Mouse (Mus musculus) liver, embryonic 14.5 days (tissue): ENCODE measurements around the gene Skap2. TPM values are rescaled to one million over a fixed set of nuclear protein-coding genes. Genes with fewer than 3 reads are reported as not detected.

Experiments used
- ATAC-seq: fragments of 200-750 bp; cut with Nextera tagmentation; 2 replicates; pipeline ENCODE4 v1.8.0; 2017; ENCODE audit warnings: moderate number of reproducible peaks, mild to moderate bottlenecking, moderate library complexity; ENCODE audit not compliant: insufficient read depth
- DNase-seq, 3 experiments: peaks; one replicate each; pipeline ENCODE4 v3.0.0-alpha.2; 2012 to 2013; ENCODE audit warnings: low read depth in 3 of 3, low spot score in 3 of 3
- H3K27ac ChIP-seq: fragments of 300-500 bp; sonication (generic); 2 replicates; pipeline ENCODE4 v1.5.1; 2014; ENCODE audit warnings: moderate library complexity, mild to moderate bottlenecking, control low read depth, inconsistent platforms
- H3K27me3 ChIP-seq: fragments of 300-500 bp; sonication (generic); 2 replicates; pipeline ENCODE4 v1.6.1; 2014; ENCODE audit warnings: mild to moderate bottlenecking, low read length, moderate library complexity; ENCODE audit not compliant: control insufficient read depth, insufficient read depth
- H3K36me3 ChIP-seq: fragments of 300-500 bp; sonication (generic); replicated peaks from 2 replicates; pipeline ENCODE4 v1.6.1; 2014; ENCODE audit warnings: low read depth; ENCODE audit not compliant: control insufficient read depth, insufficient read depth
- H3K4me1 ChIP-seq, 2 experiments: fragments of 200-500 bp in 1 of 2; fragments of 300-500 bp in 1 of 2; sonication (generic) in 1 of 2; replicated peaks; 2 replicates each; pipeline ENCODE4 v1.6.1; 2012 to 2014; ENCODE audit warnings: antibody characterized with exemption in 1 of 2, inconsistent platforms in 1 of 2, low read length in 1 of 2; ENCODE audit not compliant: control insufficient read depth in 2 of 2, insufficient read depth in 2 of 2
- H3K4me2 ChIP-seq: fragments of 300-500 bp; sonication (generic); 2 replicates; pipeline ENCODE4 v1.6.1; 2014; ENCODE audit warnings: low read depth, mild to moderate bottlenecking, control low read depth, moderate library complexity
- H3K4me3 ChIP-seq, 2 experiments: fragments of 200-500 bp in 1 of 2; fragments of 300-500 bp in 1 of 2; sonication (generic) in 1 of 2; 2 replicates each; pipeline ENCODE4 v1.5.1; 2012 to 2014; ENCODE audit warnings: low read depth in 2 of 2, low read length in 2 of 2, mild to moderate bottlenecking in 2 of 2, control low read depth in 1 of 2, inconsistent platforms in 1 of 2, moderate library complexity in 1 of 2; ENCODE audit not compliant: insufficient read depth in 1 of 2
- H3K9ac ChIP-seq: fragments of 300-500 bp; sonication (generic); replicated peaks from 2 replicates; pipeline ENCODE4 v1.6.1; 2014; ENCODE audit warnings: mild to moderate bottlenecking, control low read depth, moderate library complexity
- H3K9me3 ChIP-seq: fragments of 300-500 bp; sonication (generic); 2 replicates; pipeline ENCODE4 v1.6.1; 2016; ENCODE audit warnings: low read length, mixed read lengths; ENCODE audit not compliant: control insufficient read depth
- CTCF ChIP-seq: IDR thresholded peaks from 2 replicates; pipeline ENCODE4 v1.5.1; 2016; ENCODE audit warnings: antibody characterized with exemption, low read depth, control low read depth
- EP300 ChIP-seq: IDR thresholded peaks from 2 replicates; pipeline ENCODE4 v1.6.1; 2016; ENCODE audit warnings: antibody characterized with exemption, low read depth
- WGBS: fragments of 180-500 bp; shearing (Covaris S2); extraction: QIAGEN DNeasy Blood & Tissue Kit; methylation state at CpG from one replicate; pipeline ENCODE4 v1.1.7; 2014; ENCODE audit not compliant: insufficient replicate concordance; 5-methylcytosine and 5-hydroxymethylcytosine counted together
- polyA plus RNA-seq, 2 experiments: library from polyadenylated mRNA; depleted of rRNA in 1 of 2; stranded (reverse) in 1 of 2; unstranded in 1 of 2; fragments of >200 nt; fragmentation: Nextera tagmentation in 1 of 2; extraction: Ambion mirVana in 1 of 2; gene quantifications; 2 replicates each; pipeline versions ENCODE4 v1.2.1 to v1.2.3; 2012 to 2014

The Skap2 gene
- polyA plus RNA-seq, 2 experiments: 10.1 to 18.4 TPM

- DNase-seq: no peak
- WGBS: 74% methylated on average over 11 of the region's 11 CpGs
- no peaks in the 10 kb centered on the region; the same call in 1 of the 2 replicates for H3K27me3 ChIP-seq
- no peaks in the 10 kb centered on the region for H3K9me3 ChIP-seq
- no peak overlapping the region for H3K4me2 ChIP-seq
- no peak overlapping the region for H3K27ac ChIP-seq
- H3K36me3 ChIP-seq: no peaks in the 10 kb centered on the region
- H3K4me3 ChIP-seq: no peak overlapping the region
- H3K9ac ChIP-seq: no peak overlapping the region
- ATAC-seq: no peak
- TF ChIP-seq EP300 (no peak), CTCF (no peak)
- no peaks in the 10 kb centered on the region for H3K4me1 ChIP-seq
Measured at GRCm38 (mm10) chr6:51844106-51844505, 168.2 kb downstream of the Skap2 start.

- TF ChIP-seq CTCF (no peak), EP300 (no peak)
- Histone ChIP-seq H3K27ac (no peak overlapping the region), H3K36me3 (no peaks in the 10 kb centered on the region), H3K4me3 (no peak overlapping the region), H3K27me3 (no peaks in the 10 kb centered on the region), H3K9ac (no peak overlapping the region), H3K4me2 (no peak overlapping the region), H3K4me1 (no peaks in the 10 kb centered on the region), H3K9me3 (no peaks in the 10 kb centered on the region)
- ATAC-seq (no peak), DNase-seq (no peak)
- WGBS: 70% methylated on average over 9 of the region's 9 CpGs
Measured at GRCm38 (mm10) chr6:51843081-51843480, 169.3 kb downstream of the Skap2 start.

DNA sequence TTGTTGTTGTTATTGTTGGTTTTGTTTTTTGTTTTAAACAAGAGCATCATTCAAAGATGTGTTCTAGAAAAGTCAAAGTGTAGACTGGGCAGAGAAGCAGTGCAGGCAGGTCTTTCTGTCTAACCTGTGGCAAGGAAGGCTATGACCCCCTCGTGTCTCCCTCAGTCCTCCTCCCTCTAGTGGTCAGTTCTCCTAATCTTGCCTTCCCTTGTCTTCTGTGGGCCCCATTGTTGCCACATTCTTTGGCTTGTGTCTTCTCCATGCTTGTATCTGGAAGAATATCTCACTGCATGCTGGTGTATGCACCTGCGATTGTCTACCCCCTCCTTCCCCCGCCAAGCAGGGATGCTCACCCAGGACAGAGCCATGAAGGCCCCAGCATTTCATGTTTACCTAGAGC is 174.2 kb downstream of the Skap2 start:
- Histone ChIP-seq H3K27ac (no peak overlapping the region), H3K9me3 (no peaks in the 10 kb centered on the region), H3K27me3 (no peaks in the 10 kb centered on the region), H3K4me1 (no peaks in the 10 kb centered on the region), H3K36me3 (no peaks in the 10 kb centered on the region), H3K4me3 (no peak overlapping the region), H3K4me2 (no peak overlapping the region), H3K9ac (no peak overlapping the region)
- WGBS: 43% methylated on average over 3 of the region's 3 CpGs
- no peak for TF ChIP-seq EP300
- peak; percentile 44 for TF ChIP-seq CTCF
- DNase-seq (no peak), ATAC-seq (no peak)

GRCm38 (mm10) chr6:51833362-51833761 is 179.0 kb downstream of the Skap2 start:
- Histone ChIP-seq H3K27me3 (no peaks in the 10 kb centered on the region), H3K36me3 (no peaks in the 10 kb centered on the region), H3K9ac (no peak overlapping the region), H3K27ac (no peak overlapping the region), H3K4me1 (no peaks in the 10 kb centered on the region), H3K4me3 (no peak overlapping the region), H3K9me3 (no peaks in the 10 kb centered on the region), H3K4me2 (no peak overlapping the region)
- ATAC-seq (no peak), DNase-seq (no peak)
- TF ChIP-seq CTCF (no peak), EP300 (no peak)
- WGBS: 63% methylated on average over 2 of the region's 2 CpGs

DNA sequence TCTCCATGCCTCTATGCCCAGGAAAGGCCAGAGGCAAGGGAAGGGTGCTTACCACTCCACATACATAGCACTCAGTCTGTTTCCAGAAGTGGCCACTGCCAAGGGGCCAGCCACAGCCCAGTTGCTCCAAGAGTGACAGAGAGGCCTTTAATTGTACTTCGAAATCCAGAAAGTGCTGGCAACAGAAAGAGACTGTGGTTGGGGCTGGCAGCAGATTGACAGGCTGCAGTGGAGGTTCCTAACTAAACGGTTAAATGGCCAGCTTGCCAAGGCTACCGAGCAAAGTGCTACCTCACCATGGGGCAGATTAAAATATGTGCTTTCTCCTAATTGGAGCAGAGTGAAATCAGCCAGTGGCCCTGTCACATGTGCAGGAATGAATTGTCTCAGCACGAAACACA is 186.7 kb downstream of the Skap2 start:
- DNase-seq (no peak), ATAC-seq (no peak)
- H3K4me1 ChIP-seq: no peaks in the 10 kb centered on the region
- no peaks in the 10 kb centered on the region for H3K36me3 ChIP-seq
- no peaks in the 10 kb centered on the region for H3K27me3 ChIP-seq
- 61% methylated on average over 4 of the region's 4 CpGs for WGBS
- TF ChIP-seq EP300 (no peak), CTCF (no peak)
- no peaks in the 10 kb centered on the region for H3K9me3 ChIP-seq
- no peak overlapping the region for H3K27ac ChIP-seq
- no peak overlapping the region for H3K9ac ChIP-seq
- H3K4me2 ChIP-seq: no peak overlapping the region
- H3K4me3 ChIP-seq: no peak overlapping the region
